Mouse (Mus musculus) small intestine, adult 10 weeks (tissue): ENCODE data around the gene Cnga3. TPM values are rescaled to one million over a fixed set of nuclear protein-coding genes. Genes with fewer than 3 reads are reported as not detected.

Experiments
- polyA plus RNA-seq: library from polyadenylated mRNA; stranded (reverse); fragments of 350-450 nt; fragmentation: Illumina TruSeq; extraction: RNeasy Lipid Tissue Mini Kit (QIAGEN cat#74804); gene quantifications from one replicate; pipeline ENCODE4 v1.2.3, GENCODE M21; 2014; ENCODE audit warnings: low replicate concordance

Gene Cnga3
- not detected for polyA plus RNA-seq

GRCm38 (mm10) chr1:37214144-37214543, at the start of gene Cnga3:
Gene Cnga3 (plus strand): TSS chr1:37214434.

GRCm38 (mm10) chr1:37299540-37300491, 85.6 kb downstream of the Cnga3 start, which contains the start of gene Inpp4a:
Gene Inpp4a (plus strand): TSS chr1:37299865.

Other genes starting within 250 kb of the Cnga3 start
- not detected for gene Vwa3b, start 187.8 kb upstream of the Cnga3 start, polyA plus RNA-seq
- gene Inpp4a, start 85.4 kb downstream of the Cnga3 start, polyA plus RNA-seq: 16.0 TPM
- gene Coa5, start 215.7 kb downstream of the Cnga3 start, polyA plus RNA-seq: 157 TPM
- gene Unc50, start 215.7 kb downstream of the Cnga3 start, polyA plus RNA-seq: 44.3 TPM